Mouse (Mus musculus): ENCODE measurements at regions not wholly inside any gene's neighbourhood (a gene's known extent, or its start where the extent isn't known, plus 50 kb on each side); places are given as distances from the start of the nearest gene placed in this dataset.

DNA sequence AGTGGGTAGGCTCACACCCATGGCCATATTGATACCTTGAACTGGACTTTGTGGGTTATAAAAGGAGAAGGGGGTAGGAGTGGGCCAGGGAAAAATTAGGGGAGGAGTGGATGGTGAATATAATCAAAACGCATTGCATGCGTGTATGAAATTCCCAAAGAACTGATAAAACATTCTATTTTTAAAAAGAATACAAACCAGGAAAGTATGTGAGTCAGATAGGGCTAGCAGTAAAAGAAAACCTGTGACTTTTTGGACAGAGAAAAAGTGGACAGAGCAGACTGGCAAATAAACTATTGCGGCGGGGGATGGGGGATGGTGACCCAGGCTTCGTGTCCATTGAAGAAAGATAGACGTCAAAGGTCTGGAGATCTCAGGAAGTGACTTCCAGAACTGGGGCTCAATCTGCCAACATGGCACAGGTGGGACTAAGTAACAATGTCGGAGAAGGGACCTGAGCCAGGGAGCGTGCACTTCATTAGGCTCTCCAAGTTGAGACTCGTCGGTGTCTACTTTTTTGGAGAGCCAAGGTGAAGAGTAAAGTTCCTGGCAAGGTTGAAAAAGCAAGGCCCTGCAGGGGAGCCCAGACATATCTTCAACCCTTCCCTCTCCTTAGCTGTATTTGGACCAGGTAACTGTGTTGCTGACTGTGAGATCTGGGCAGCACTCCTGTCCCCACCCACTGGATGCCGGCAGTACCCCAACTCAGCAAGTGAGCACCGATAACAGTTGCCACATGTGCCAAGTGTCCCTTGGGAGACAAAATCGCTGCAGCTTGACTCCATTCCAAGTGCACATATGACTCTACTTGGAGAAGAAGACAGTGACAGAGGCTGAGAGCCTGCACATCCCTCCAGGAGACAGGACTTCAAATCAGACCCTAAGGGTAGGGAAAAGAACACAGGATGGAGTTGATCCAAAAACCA is 103.1 kb upstream of the Nfe2l3 start:
- Histone ChIP-seq H3K27me3 (ENCODE audit: control insufficient read depth, insufficient read depth, low read length) (no peaks in the 10 kb centered on the region), H3K9me3 (replicated peaks; ENCODE audit: control insufficient read depth, low read length) (no peaks in the 10 kb centered on the region), H3K36me3 (replicated peaks; ENCODE audit: control insufficient read depth, insufficient read depth, low read depth, low read length) (no peaks in the 10 kb centered on the region), H3K4me2 (ENCODE audit: low read depth, low read length) (no peak overlapping the region), H3K9ac (replicated peaks; ENCODE audit: low read length) (no peak overlapping the region), H3K27ac (replicated peaks; ENCODE audit: low read depth, low read length) (no peak overlapping the region), H3K4me1 (ENCODE audit: control insufficient read depth, insufficient read depth, low read length) (peaks cover 3% of the 10 kb centered on the region; the same call in 1 of the 2 replicates), H3K4me3 (ENCODE audit: low read depth, low read length) (no peak overlapping the region)
- 84% methylated on average over 13 of the region's 13 CpGs for WGBS
- ATAC-seq (replicated peaks; ENCODE audit: insufficient number of reproducible peaks, low FRiP score, low TSS enrichment, low read depth), result no peak
- DNase-seq (ENCODE audit: low spot score), result no peak

- Histone ChIP-seq H3K4me2 (ENCODE audit: low read depth, low read length) (no peak overlapping the region), H3K4me1 (ENCODE audit: control insufficient read depth, insufficient read depth, low read length) (peaks cover 3% of the 10 kb centered on the region; the same call in 1 of the 2 replicates), H3K9me3 (replicated peaks; ENCODE audit: control insufficient read depth, low read length) (no peaks in the 10 kb centered on the region), H3K36me3 (replicated peaks; ENCODE audit: control insufficient read depth, insufficient read depth, low read depth, low read length) (no peaks in the 10 kb centered on the region), H3K9ac (replicated peaks; ENCODE audit: low read length) (no peak overlapping the region), H3K27ac (replicated peaks; ENCODE audit: low read depth, low read length) (no peak overlapping the region), H3K27me3 (ENCODE audit: control insufficient read depth, insufficient read depth, low read length) (no peaks in the 10 kb centered on the region), H3K4me3 (ENCODE audit: low read depth, low read length) (no peak overlapping the region)
- ATAC-seq (replicated peaks; ENCODE audit: insufficient number of reproducible peaks, low FRiP score, low TSS enrichment, low read depth), result no peak
- DNase-seq (ENCODE audit: low spot score), result no peak
- 71% methylated on average over 5 of the region's 5 CpGs for WGBS
Observed at GRCm38 (mm10) chr6:51330069-51330706, 102.3 kb upstream of the Nfe2l3 start.

GRCm38 (mm10) chr6:51332841-51333240 is 99.6 kb upstream of the Nfe2l3 start:
- Histone ChIP-seq H3K36me3 (replicated peaks; ENCODE audit: control insufficient read depth, insufficient read depth, low read depth, low read length) (no peaks in the 10 kb centered on the region), H3K4me2 (ENCODE audit: low read depth, low read length) (no peak overlapping the region), H3K27ac (replicated peaks; ENCODE audit: low read depth, low read length) (no peak overlapping the region), H3K4me1 (ENCODE audit: control insufficient read depth, insufficient read depth, low read length) (peaks cover 3% of the 10 kb centered on the region; the same call in 1 of the 2 replicates), H3K4me3 (ENCODE audit: low read depth, low read length) (no peak overlapping the region), H3K9ac (replicated peaks; ENCODE audit: low read length) (no peak overlapping the region), H3K27me3 (ENCODE audit: control insufficient read depth, insufficient read depth, low read length) (no peaks in the 10 kb centered on the region), H3K9me3 (replicated peaks; ENCODE audit: control insufficient read depth, low read length) (no peaks in the 10 kb centered on the region)
- 53% methylated on average over 11 of the region's 11 CpGs for WGBS
- ATAC-seq (replicated peaks; ENCODE audit: insufficient number of reproducible peaks, low FRiP score, low TSS enrichment, low read depth), result no peak
- DNase-seq (ENCODE audit: low spot score), result no peak

GRCm38 (mm10) chr6:51333722-51334360 is 98.6 kb upstream of the Nfe2l3 start:
- Histone ChIP-seq H3K4me3 (ENCODE audit: low read depth, low read length) (no peak overlapping the region), H3K27me3 (ENCODE audit: control insufficient read depth, insufficient read depth, low read length) (no peaks in the 10 kb centered on the region), H3K9me3 (replicated peaks; ENCODE audit: control insufficient read depth, low read length) (no peaks in the 10 kb centered on the region), H3K27ac (replicated peaks; ENCODE audit: low read depth, low read length) (no peak overlapping the region; the same call in 1 of the 2 replicates), H3K4me2 (ENCODE audit: low read depth, low read length) (no peak overlapping the region), H3K9ac (replicated peaks; ENCODE audit: low read length) (no peak overlapping the region), H3K36me3 (replicated peaks; ENCODE audit: control insufficient read depth, insufficient read depth, low read depth, low read length) (no peaks in the 10 kb centered on the region), H3K4me1 (ENCODE audit: control insufficient read depth, insufficient read depth, low read length) (peaks cover 3% of the 10 kb centered on the region; the same call in 1 of the 2 replicates)
- ATAC-seq (replicated peaks; ENCODE audit: insufficient number of reproducible peaks, low FRiP score, low TSS enrichment, low read depth), result peak; percentile 36
- 22% methylated on average over 7 of the region's 7 CpGs for WGBS
- DNase-seq (ENCODE audit: low spot score), result peak; percentile 79

DNA sequence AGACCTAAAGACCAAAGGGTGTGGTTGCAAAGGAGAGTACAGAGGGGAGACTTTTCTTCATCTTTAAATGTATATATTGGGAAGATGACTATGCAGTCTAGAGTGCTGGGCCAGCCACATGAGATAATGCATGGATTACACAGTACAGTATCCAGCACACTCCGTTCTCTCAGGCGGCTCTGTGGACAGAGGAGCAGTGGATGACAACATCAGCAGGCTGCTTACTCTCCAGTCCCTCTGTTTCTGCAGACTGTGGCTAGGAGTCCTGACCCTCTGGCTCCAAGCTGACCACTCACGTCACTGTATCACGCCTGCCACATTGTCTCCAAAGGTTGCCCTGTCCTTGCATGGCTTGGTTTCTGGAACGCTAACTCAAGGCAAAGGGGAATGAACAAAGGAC is 97.2 kb upstream of the Nfe2l3 start:
- ATAC-seq (replicated peaks; ENCODE audit: insufficient number of reproducible peaks, low FRiP score, low TSS enrichment, low read depth), result 0 out of 2 replicates have a peak, but pooled peaks have one; percentile 33
- Histone ChIP-seq H3K9ac (replicated peaks; ENCODE audit: low read length) (no peak overlapping the region), H3K4me1 (ENCODE audit: control insufficient read depth, insufficient read depth, low read length) (peaks cover 3% of the 10 kb centered on the region; the same call in 1 of the 2 replicates), H3K36me3 (replicated peaks; ENCODE audit: control insufficient read depth, insufficient read depth, low read depth, low read length) (no peaks in the 10 kb centered on the region), H3K27ac (replicated peaks; ENCODE audit: low read depth, low read length) (no peak overlapping the region), H3K4me2 (ENCODE audit: low read depth, low read length) (no peak overlapping the region), H3K27me3 (ENCODE audit: control insufficient read depth, insufficient read depth, low read length) (no peaks in the 10 kb centered on the region), H3K4me3 (ENCODE audit: low read depth, low read length) (no peak overlapping the region), H3K9me3 (replicated peaks; ENCODE audit: control insufficient read depth, low read length) (no peaks in the 10 kb centered on the region)
- DNase-seq (ENCODE audit: low spot score), result no peak
- 82% methylated on average over 5 of the region's 5 CpGs for WGBS

GRCm38 (mm10) chr6:51339301-51339700 is 93.2 kb upstream of the Nfe2l3 start:
- DNase-seq (ENCODE audit: low spot score), result peak; percentile 55
- no peaks in the 10 kb centered on the region for H3K27me3 ChIP-seq (ENCODE audit: control insufficient read depth, insufficient read depth, low read length)
- no peak overlapping the region for H3K27ac ChIP-seq (replicated peaks; ENCODE audit: low read depth, low read length)
- WGBS, result 68% methylated on average over 2 of the region's 2 CpGs
- H3K4me2 ChIP-seq (ENCODE audit: low read depth, low read length), result no peak overlapping the region
- ATAC-seq (replicated peaks; ENCODE audit: insufficient number of reproducible peaks, low FRiP score, low TSS enrichment, low read depth), result no peak
- no peaks in the 10 kb centered on the region for H3K9me3 ChIP-seq (replicated peaks; ENCODE audit: control insufficient read depth, low read length)
- H3K4me1 ChIP-seq (ENCODE audit: control insufficient read depth, insufficient read depth, low read length), result no peaks in the 10 kb centered on the region
- H3K4me3 ChIP-seq (ENCODE audit: low read depth, low read length), result no peak overlapping the region
- no peak overlapping the region for H3K9ac ChIP-seq (replicated peaks; ENCODE audit: low read length)
- H3K36me3 ChIP-seq (replicated peaks; ENCODE audit: control insufficient read depth, insufficient read depth, low read depth, low read length), result no peaks in the 10 kb centered on the region

GRCm38 (mm10) chr6:51347721-51348120 is 84.7 kb upstream of the Nfe2l3 start:
- Histone ChIP-seq H3K9ac (replicated peaks; ENCODE audit: low read length) (no peak overlapping the region), H3K9me3 (replicated peaks; ENCODE audit: control insufficient read depth, low read length) (no peaks in the 10 kb centered on the region), H3K27me3 (ENCODE audit: control insufficient read depth, insufficient read depth, low read length) (no peaks in the 10 kb centered on the region), H3K4me3 (ENCODE audit: low read depth, low read length) (no peak overlapping the region), H3K4me2 (ENCODE audit: low read depth, low read length) (no peak overlapping the region), H3K27ac (replicated peaks; ENCODE audit: low read depth, low read length) (no peak overlapping the region), H3K36me3 (replicated peaks; ENCODE audit: control insufficient read depth, insufficient read depth, low read depth, low read length) (no peaks in the 10 kb centered on the region), H3K4me1 (ENCODE audit: control insufficient read depth, insufficient read depth, low read length) (no peaks in the 10 kb centered on the region)
- 82% methylated on average over 9 of the region's 9 CpGs for WGBS
- ATAC-seq (replicated peaks; ENCODE audit: insufficient number of reproducible peaks, low FRiP score, low TSS enrichment, low read depth), result no peak
- no peak for DNase-seq (ENCODE audit: low spot score)

Data from embryonic facial prominence, embryonic 11.5 days (tissue).